Mouse (Mus musculus) forebrain, embryonic 14.5 days (tissue): ENCODE measurements around the gene Tle3. TPM values are rescaled to one million over a fixed set of nuclear protein-coding genes. Genes with fewer than 3 reads are reported as not detected.

Source experiments
- ATAC-seq: fragments of 200-750 bp; cut with Nextera tagmentation; 2 replicates; pipeline ENCODE4 v1.8.0; 2017; ENCODE audit warnings: mild to moderate bottlenecking, moderate library complexity
- DNase-seq: peaks from one replicate; pipeline ENCODE4 v3.0.0-alpha.2; 2015; ENCODE audit warnings: low spot score
- H3K27ac ChIP-seq: fragments of 300-500 bp; sonication (generic); 2 replicates; pipeline ENCODE4 v1.5.1; 2014; ENCODE audit warnings: low read depth, mild to moderate bottlenecking, control low read depth, low read length, moderate library complexity
- H3K27me3 ChIP-seq: fragments of 300-500 bp; sonication (generic); replicated peaks from 2 replicates; pipeline ENCODE4 v1.6.1; 2014; ENCODE audit warnings: low read length, control low read depth, mixed read lengths; ENCODE audit not compliant: control insufficient read depth, insufficient read depth
- H3K36me3 ChIP-seq: fragments of 300-500 bp; sonication (generic); 2 replicates; pipeline ENCODE4 v1.6.1; 2014; ENCODE audit warnings: low read length, control low read depth; ENCODE audit not compliant: control insufficient read depth, insufficient read depth
- H3K4me1 ChIP-seq: fragments of 300-500 bp; sonication (generic); 2 replicates; pipeline ENCODE4 v1.6.1; 2014; ENCODE audit warnings: antibody characterized with exemption, low read length, control low read depth; ENCODE audit not compliant: control insufficient read depth, insufficient read depth
- H3K4me2 ChIP-seq: fragments of 300-500 bp; sonication (generic); 2 replicates; pipeline ENCODE4 v1.6.1; 2014; ENCODE audit warnings: mild to moderate bottlenecking, control low read depth, low read length
- H3K4me3 ChIP-seq: fragments of 300-500 bp; sonication (generic); 2 replicates; pipeline ENCODE4 v1.5.1; 2014; ENCODE audit warnings: low read depth, low read length, control low read depth
- H3K9ac ChIP-seq: fragments of 300-500 bp; sonication (generic); 2 replicates; pipeline ENCODE4 v1.6.1; 2014; ENCODE audit warnings: mild to moderate bottlenecking, low read length, control low read depth, moderate library complexity
- H3K9me3 ChIP-seq: fragments of 300-500 bp; sonication (generic); replicated peaks from 2 replicates; pipeline ENCODE4 v1.6.1; 2016; ENCODE audit warnings: low read length, control low read depth, mixed read lengths; ENCODE audit not compliant: control insufficient read depth
- WGBS: fragments of 180-500 bp; shearing (Covaris S2); extraction: QIAGEN DNeasy Blood & Tissue Kit; methylation state at CpG from one replicate; pipeline ENCODE4 v1.1.7; 2014; 5-methylcytosine and 5-hydroxymethylcytosine counted together
- polyA plus RNA-seq: library from polyadenylated mRNA; unstranded; fragments of >200 nt; fragmentation: Nextera tagmentation; extraction: Ambion mirVana; gene quantifications from 2 replicates; pipeline ENCODE4 v1.2.1, GENCODE M21; 2014

Gene Tle3
- polyA plus RNA-seq, 1 experiment from 2014 or later, result 28.1 TPM

DNA sequence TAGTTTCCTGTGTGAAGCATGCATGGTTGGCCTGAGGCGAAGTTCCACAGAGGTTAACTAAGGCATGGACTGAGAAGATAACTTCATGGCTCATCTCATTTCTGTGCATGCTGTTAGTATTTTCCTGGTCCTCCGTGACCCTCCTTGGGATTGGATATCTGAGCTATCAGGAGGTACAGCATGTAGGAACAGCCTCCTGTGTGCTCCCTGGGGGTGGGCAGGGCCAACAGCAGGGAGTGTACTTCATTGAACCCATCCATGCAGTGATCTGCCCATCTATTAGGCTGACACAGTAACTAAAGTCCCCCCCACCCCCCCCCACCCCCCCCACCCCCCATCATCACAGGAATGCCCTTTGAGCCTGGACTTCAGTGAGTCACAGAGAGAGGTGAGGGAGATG lies 73.0 kb downstream of the Tle3 start:
- Histone ChIP-seq H3K27me3 (0 out of 2 replicates have a peak, but pooled peaks cover 4% of the 10 kb centered on the region), H3K4me3 (no peak overlapping the region), H3K9me3 (no peaks in the 10 kb centered on the region), H3K36me3 (no peaks in the 10 kb centered on the region), H3K4me2 (no peak overlapping the region), H3K27ac (no peak overlapping the region), H3K4me1 (peaks cover 6% of the 10 kb centered on the region), H3K9ac (no peak overlapping the region)
- DNase-seq, result no peak
- 90% methylated on average over 2 of the region's 2 CpGs for WGBS
- no peak for ATAC-seq

DNA sequence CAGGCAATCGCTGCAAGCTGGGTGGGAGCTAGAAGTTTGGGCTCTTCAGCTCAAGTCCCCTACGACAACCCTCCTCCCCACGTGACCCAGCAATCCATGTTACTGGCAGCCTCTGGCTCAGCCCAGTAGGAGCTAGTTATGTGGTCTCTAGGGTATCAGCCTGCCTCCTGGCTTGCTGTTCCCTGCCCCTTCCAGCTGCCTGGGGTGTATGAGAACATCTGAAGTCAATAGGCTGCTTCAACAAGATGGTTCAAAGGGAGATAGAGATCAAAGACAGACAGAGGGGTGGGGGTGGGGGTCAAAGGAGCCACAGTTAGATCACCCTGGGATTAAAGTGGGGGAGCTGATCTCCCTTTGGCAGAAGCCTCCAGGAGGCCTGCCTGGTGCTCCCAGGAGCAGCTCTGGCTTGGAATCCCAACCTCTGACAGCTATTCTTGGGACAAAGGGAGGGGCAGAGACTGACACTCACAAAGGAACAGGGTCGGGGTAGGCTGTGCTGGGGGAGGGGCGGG lies 73.6 kb downstream of the Tle3 start:
- Histone ChIP-seq H3K9me3 (no peaks in the 10 kb centered on the region), H3K4me3 (no peak overlapping the region), H3K4me2 (no peak overlapping the region), H3K27me3 (0 out of 2 replicates have a peak, but pooled peaks cover 4% of the 10 kb centered on the region), H3K4me1 (peaks cover 6% of the 10 kb centered on the region), H3K36me3 (no peaks in the 10 kb centered on the region), H3K9ac (no peak overlapping the region), H3K27ac (no peak overlapping the region)
- 18% methylated on average over 5 of the region's 5 CpGs for WGBS
- ATAC-seq (0 out of 2 replicates have a peak, but pooled peaks have one; percentile 7), DNase-seq (no peak)

DNA sequence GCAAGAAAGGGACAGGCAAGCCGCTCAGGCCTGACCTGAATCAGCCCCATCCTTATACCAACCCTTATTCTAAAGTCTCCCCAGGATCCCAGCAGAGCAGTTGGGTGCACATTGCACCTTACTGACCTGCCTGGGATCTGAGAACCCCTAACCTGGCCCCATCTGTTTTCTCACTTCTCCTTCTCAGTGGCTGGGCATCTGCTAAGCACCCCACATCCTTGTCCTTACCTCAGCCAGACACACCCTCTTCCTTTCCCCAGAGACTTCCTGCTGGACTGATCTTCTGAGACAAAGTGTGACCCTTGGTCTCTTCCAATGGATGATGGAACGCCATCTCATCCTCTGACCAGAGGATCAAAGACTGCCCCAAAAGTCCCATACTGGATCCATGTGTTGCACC lies 74.8 kb downstream of the Tle3 start:
- H3K27me3 ChIP-seq, result 0 out of 2 replicates have a peak, but pooled peaks cover 4% of the 10 kb centered on the region
- no peaks in the 10 kb centered on the region for H3K9me3 ChIP-seq
- DNase-seq (no peak), ATAC-seq (no peak)
- H3K4me1 ChIP-seq, result peaks cover 6% of the 10 kb centered on the region
- no peak overlapping the region for H3K4me2 ChIP-seq
- no peak overlapping the region for H3K9ac ChIP-seq
- 77% methylated on average over 2 of the region's 2 CpGs for WGBS
- no peak overlapping the region for H3K27ac ChIP-seq
- no peaks in the 10 kb centered on the region for H3K36me3 ChIP-seq
- H3K4me3 ChIP-seq, result no peak overlapping the region

DNA sequence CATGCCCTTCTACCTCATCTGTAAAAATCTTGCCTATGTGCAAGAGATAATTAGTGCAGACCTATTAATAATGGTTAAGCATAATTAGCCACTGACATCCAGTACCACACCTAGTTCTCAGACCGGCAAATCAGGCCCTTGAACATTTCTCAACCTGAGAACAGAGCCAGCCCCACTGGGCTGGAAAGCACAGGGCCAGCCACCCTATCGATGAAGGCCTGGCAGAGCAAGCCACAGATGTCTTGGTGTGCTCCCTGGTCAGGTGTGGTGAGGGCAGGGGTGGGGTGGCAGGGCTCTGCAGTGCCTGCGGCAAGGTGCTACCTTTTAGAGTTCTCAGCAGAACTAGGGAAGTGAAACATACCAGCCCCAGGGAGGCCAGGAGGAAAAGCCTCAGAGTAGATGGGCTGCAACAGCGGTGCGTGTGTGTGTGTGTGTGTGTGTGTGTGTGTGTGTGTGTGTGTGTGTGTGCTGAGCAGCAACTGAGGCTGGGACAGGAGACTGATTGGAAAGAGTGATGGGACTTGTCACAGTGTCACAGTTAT lies 77.3 kb downstream of the Tle3 start:
- no peak overlapping the region for H3K27ac ChIP-seq
- ATAC-seq (no peak), DNase-seq (no peak)
- H3K9ac ChIP-seq, result no peak overlapping the region
- 0 out of 2 replicates have a peak, but pooled peaks cover 4% of the 10 kb centered on the region for H3K27me3 ChIP-seq
- 70% methylated on average over 5 of the region's 5 CpGs for WGBS
- H3K4me2 ChIP-seq, result no peak overlapping the region
- H3K4me1 ChIP-seq, result peaks cover 6% of the 10 kb centered on the region
- H3K4me3 ChIP-seq, result no peak overlapping the region
- H3K9me3 ChIP-seq, result no peaks in the 10 kb centered on the region
- H3K36me3 ChIP-seq, result no peaks in the 10 kb centered on the region

DNA sequence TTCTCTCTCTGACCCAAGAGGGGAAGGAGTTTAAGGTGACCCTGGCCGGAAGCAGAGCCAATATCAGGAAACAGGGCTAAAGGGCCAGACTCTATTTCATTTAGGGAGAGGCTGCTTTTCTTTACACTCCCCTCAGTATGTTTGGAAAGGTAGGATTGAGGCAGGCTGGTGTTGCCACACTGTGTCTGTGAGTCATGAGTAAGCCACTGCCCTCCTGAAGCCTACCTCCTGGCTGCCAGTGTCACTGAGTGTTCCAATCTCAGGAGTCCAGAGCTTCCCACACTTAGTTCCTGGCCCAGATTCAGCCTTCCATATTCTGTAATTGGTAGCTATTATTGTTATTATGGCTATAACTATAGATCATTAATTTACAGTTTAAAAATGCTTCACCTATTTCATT lies 79.9 kb downstream of the Tle3 start:
- no peak for ATAC-seq
- H3K27me3 ChIP-seq, result peaks cover 10% of the 10 kb centered on the region
- WGBS, result 65% methylated on average over 1 of the region's 1 CpGs

DNA sequence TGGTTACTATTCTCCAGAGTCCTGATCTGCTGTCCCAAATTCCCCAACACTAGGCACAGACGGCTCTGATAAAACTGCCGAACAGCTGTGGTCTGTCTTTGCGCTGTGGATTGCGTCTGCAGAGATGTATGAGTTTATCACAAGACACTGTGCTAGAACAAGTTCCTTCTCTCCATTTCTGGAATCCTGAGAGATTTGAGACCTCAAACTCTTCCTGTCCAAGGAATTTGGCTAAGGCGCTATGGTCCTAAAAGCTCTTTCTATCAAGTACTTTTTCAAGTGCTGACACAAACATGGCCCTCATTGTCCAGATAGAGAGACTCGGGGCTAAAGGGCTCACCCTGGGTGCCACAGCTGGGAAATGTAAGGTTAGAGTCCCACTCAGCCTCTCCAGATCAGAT lies 83.7 kb downstream of the Tle3 start:
- ATAC-seq, result no peak
- Histone ChIP-seq H3K27me3 (peaks cover 16% of the 10 kb centered on the region), H3K4me3 (no peak overlapping the region), H3K36me3 (no peaks in the 10 kb centered on the region), H3K27ac (no peak overlapping the region), H3K9me3 (no peaks in the 10 kb centered on the region), H3K9ac (no peak overlapping the region), H3K4me2 (no peak overlapping the region), H3K4me1 (0 out of 2 replicates have a peak, but pooled peaks cover 2% of the 10 kb centered on the region)
- WGBS, result 91% methylated on average over 6 of the region's 6 CpGs
- DNase-seq, result no peak

More for the DNA sequence above, 79.9 kb downstream of the Tle3 start:
- no peak overlapping the region for H3K4me3 ChIP-seq
- H3K36me3 ChIP-seq, result no peaks in the 10 kb centered on the region
- DNase-seq, result no peak
- H3K9me3 ChIP-seq, result no peaks in the 10 kb centered on the region
- no peak overlapping the region for H3K9ac ChIP-seq
- 0 out of 2 replicates have a peak, but pooled peaks cover 2% of the 10 kb centered on the region for H3K4me1 ChIP-seq
- H3K27ac ChIP-seq, result no peak overlapping the region
- H3K4me2 ChIP-seq, result no peak overlapping the region

DNA sequence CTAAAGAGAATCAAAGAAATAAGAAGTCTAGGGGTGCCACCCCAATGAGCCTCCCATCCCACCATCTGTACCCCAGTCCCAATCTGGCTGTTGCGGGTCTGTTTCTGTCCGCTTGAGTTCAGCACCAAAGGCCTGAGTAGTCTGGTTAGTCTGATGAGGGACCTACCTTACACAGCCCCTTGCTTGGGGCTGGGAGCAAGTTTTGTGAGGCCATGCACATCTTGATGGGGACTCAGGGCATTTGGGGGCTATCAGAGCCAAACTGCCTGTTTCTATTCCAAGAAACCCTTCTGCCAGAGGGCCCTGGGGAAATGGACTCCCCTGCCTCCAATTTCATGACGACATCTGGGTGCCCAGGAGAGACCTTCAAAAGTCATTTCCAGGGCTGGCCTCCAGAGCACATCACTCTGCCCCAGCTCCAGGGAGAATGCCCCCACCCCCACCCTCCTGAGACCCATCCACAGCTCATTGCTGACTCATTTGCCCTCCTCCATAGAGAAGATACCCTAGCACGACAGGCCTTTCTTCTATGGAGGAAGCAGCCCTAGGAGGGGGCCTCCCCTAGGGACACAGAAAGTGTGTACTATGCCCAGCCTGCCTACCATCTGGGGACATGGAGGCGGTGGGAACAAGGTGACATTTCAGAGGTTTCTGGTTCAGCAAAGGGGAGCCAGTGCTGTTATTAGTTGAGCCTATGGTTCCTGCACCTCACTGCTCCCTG lies 84.4 kb downstream of the Tle3 start:
- H3K4me1 ChIP-seq, result 0 out of 2 replicates have a peak, but pooled peaks cover 2% of the 10 kb centered on the region
- no peak overlapping the region for H3K4me3 ChIP-seq
- WGBS, result 68% methylated on average over 5 of the region's 5 CpGs
- H3K9ac ChIP-seq, result no peak overlapping the region
- H3K9me3 ChIP-seq, result no peaks in the 10 kb centered on the region
- no peak overlapping the region for H3K4me2 ChIP-seq
- H3K36me3 ChIP-seq, result no peaks in the 10 kb centered on the region
- peaks cover 16% of the 10 kb centered on the region for H3K27me3 ChIP-seq
- no peak for DNase-seq
- no peak for ATAC-seq
- no peak overlapping the region for H3K27ac ChIP-seq

DNA sequence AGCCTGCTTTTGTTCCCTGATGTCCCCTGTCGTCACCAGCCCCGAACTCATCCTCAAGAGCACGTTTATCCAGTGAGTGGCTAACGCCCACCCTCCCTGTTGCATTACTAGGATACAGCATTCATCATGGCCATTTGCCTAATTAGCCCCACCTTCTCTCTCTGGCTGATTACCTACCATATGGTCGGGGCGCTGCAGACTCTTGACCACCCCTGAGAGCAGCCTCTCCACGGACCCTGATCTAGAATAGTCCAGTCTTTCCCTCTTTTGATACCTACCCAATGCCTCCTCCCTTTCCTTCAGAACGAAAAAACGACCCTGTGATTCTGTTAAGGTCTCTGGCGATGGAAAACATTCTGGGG lies 85.0 kb downstream of the Tle3 start:
- Histone ChIP-seq H3K36me3 (no peaks in the 10 kb centered on the region), H3K9me3 (no peaks in the 10 kb centered on the region), H3K4me1 (0 out of 2 replicates have a peak, but pooled peaks cover 2% of the 10 kb centered on the region), H3K4me2 (no peak overlapping the region), H3K4me3 (no peak overlapping the region), H3K27me3 (peaks cover 16% of the 10 kb centered on the region), H3K9ac (no peak overlapping the region), H3K27ac (no peak overlapping the region)
- DNase-seq (no peak), ATAC-seq (no peak)
- WGBS, result 29% methylated on average over 10 of the region's 10 CpGs

DNA sequence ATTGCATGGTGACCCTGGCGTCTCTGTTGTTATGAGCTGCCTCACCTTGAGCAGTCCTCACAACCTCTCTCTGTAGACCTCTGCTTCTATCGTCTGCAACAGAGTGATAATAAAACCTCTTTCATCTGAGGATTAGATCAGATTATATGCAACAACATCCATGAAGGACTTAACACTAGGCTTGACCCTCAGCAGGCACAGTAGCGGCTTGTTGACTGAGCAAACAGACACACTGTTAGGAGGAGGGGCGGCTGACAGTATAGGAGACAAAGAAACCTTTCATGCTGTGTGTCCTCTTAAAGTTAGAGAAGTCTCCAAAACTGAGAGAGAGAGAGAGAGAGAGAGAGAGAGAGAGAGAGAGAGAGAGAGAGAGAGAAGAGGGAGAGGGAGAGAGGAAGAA lies 89.7 kb downstream of the Tle3 start:
- Histone ChIP-seq H3K27me3 (peaks cover 40% of the 10 kb centered on the region), H3K27ac (no peak overlapping the region), H3K4me1 (0 out of 2 replicates have a peak, but pooled peaks cover under 1% of the 10 kb centered on the region), H3K9me3 (peaks cover 14% of the 10 kb centered on the region; the same call in 1 of the 2 replicates), H3K9ac (no peak overlapping the region), H3K4me3 (no peak overlapping the region), H3K36me3 (no peaks in the 10 kb centered on the region), H3K4me2 (no peak overlapping the region)
- ATAC-seq (no peak), DNase-seq (no peak)
- WGBS, result 58% methylated on average over 4 of the region's 4 CpGs
